Mouse (Mus musculus) neural tube, embryonic 13.5 days (tissue): ENCODE results near the gene Wscd2. TPM values are rescaled to one million over a fixed set of nuclear protein-coding genes. Genes with fewer than 3 reads are reported as not detected.

Source experiments
- ATAC-seq: fragments of 200-750 bp; cut with Nextera tagmentation; 2 replicates; pipeline ENCODE4 v1.8.0; 2017; ENCODE audit warnings: low read depth, mild to moderate bottlenecking, moderate TSS enrichment, moderate library complexity
- H3K27ac ChIP-seq: fragments of 300-500 bp; sonication (generic); replicated peaks from 2 replicates; pipeline ENCODE4 v1.5.1; 2015; ENCODE audit warnings: moderate library complexity, mild to moderate bottlenecking, inconsistent platforms
- H3K27me3 ChIP-seq: fragments of 300-500 bp; sonication (generic); 2 replicates; pipeline ENCODE4 v1.6.1; 2015; ENCODE audit warnings: mild to moderate bottlenecking, inconsistent platforms
- H3K36me3 ChIP-seq: fragments of 300-500 bp; sonication (generic); 2 replicates; pipeline ENCODE4 v1.6.1; 2015; ENCODE audit warnings: mild to moderate bottlenecking, inconsistent platforms
- H3K4me1 ChIP-seq: fragments of 300-500 bp; sonication (generic); replicated peaks from 2 replicates; pipeline ENCODE4 v1.6.1; 2015; ENCODE audit warnings: inconsistent platforms
- H3K4me2 ChIP-seq: fragments of 300-500 bp; sonication (generic); 2 replicates; pipeline ENCODE4 v1.6.1; 2015; ENCODE audit warnings: inconsistent platforms, mild to moderate bottlenecking, moderate library complexity
- H3K4me3 ChIP-seq: fragments of 300-500 bp; sonication (generic); 2 replicates; pipeline ENCODE4 v1.5.1; 2015; ENCODE audit warnings: mild to moderate bottlenecking, inconsistent platforms
- H3K9ac ChIP-seq: fragments of 300-500 bp; sonication (generic); 2 replicates; pipeline ENCODE4 v1.6.1; 2015; ENCODE audit warnings: moderate library complexity, mild to moderate bottlenecking, inconsistent platforms
- H3K9me3 ChIP-seq: fragments of 300-500 bp; sonication (generic); 2 replicates; pipeline ENCODE4 v1.6.1; 2016; ENCODE audit warnings: inconsistent platforms
- WGBS: fragments of 180-500 bp; shearing (Covaris S2); methylation state at CpG from one replicate; pipeline ENCODE4 v1.1.7; 2015; 5-methylcytosine and 5-hydroxymethylcytosine counted together
- polyA plus RNA-seq: library from polyadenylated mRNA; unstranded; fragments of >200 nt; fragmentation: Nextera tagmentation; extraction: Ambion mirVana; gene quantifications from 2 replicates; pipeline ENCODE4 v1.2.1, GENCODE M21; 2015

Wscd2 gene
- polyA plus RNA-seq, 1 experiment from 2014 or later, result 16.3 TPM

DNA sequence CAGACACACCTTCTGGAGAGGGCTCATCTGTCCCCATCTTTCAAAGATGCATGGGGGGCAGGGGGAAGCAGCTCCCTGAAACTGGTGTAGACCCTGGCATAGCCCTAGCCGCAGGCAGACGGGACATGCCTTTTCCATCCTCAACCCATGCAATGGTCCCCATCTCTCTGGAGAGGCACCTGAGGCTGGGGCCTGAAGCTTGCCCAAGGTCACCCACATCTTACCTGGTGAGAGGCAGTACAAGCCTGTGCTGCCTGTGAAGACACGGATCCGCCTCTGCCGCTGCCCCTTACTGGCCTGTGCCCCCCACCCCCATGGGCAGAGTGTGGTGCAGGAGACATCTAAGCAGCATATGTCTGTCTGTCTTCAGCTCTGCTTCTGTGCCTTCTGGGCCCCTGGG is 136.9 kb downstream of the Wscd2 start:
- 89% methylated on average over 5 of the region's 5 CpGs for WGBS

DNA sequence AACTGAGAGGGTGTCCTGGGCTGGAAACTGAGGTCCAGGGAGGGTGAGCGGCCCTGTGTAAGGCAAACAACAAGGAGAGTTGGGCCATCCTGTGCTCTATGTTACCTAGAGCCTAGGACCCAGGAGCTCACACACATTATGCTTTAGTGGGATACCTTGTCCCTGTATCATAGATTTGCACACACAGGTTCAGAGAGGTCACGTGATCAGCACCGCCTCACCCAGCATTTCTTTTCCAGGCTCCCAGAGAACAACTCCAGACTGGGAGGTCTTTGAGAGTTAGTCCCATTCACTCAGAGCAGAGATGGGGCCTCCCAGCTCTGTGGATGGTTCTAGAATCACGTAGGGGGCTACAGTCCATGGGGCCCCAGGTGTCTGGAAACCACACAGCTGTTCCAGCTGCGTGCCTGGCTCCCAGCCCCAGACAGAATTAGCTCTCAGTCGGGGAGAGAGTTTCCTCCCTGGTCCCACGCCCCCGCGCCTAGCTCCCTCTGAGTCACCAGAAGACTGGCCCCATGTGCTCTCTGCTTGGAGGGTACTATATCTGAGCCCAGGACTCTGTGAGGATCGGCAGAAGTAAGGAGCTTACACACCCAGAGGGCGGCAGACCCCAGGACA is 137.8 kb downstream of the Wscd2 start:
- no peak overlapping the region for H3K9ac ChIP-seq
- H3K4me3 ChIP-seq, result no peak overlapping the region
- 58% methylated on average over 11 of the region's 11 CpGs for WGBS
- H3K4me2 ChIP-seq, result no peak overlapping the region
- peaks cover 23% of the 10 kb centered on the region for H3K4me1 ChIP-seq
- H3K36me3 ChIP-seq, result no peaks in the 10 kb centered on the region
- no peak overlapping the region for H3K27ac ChIP-seq
- H3K9me3 ChIP-seq, result no peaks in the 10 kb centered on the region
- no peak for ATAC-seq
- H3K27me3 ChIP-seq, result no peaks in the 10 kb centered on the region

More for the DNA sequence above, 136.9 kb downstream of the Wscd2 start:
- Histone ChIP-seq H3K4me2 (no peak overlapping the region), H3K4me3 (no peak overlapping the region), H3K27ac (no peak overlapping the region), H3K36me3 (no peaks in the 10 kb centered on the region), H3K27me3 (no peaks in the 10 kb centered on the region), H3K4me1 (peaks cover 22% of the 10 kb centered on the region), H3K9ac (no peak overlapping the region), H3K9me3 (no peaks in the 10 kb centered on the region)
- no peak for ATAC-seq

DNA sequence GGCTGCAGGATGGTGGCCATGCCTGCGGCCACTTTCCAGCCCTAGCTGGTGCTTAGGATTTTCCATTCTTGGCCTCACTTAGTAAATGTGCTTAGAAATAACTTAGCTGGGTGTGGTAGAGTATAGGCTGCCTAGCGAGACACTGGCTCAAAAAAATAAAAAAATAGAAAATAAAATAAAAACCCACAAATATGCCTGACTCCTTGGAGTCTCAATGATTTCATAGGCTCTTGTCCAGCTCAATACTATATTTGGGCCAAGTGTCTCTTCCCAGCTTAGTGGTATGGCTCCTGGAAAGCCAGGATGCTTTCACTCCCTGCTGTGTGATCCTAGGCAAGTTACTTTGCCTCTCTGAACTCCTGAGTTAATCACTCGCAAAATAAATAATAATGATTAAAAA is 139.1 kb downstream of the Wscd2 start:
- H3K4me2 ChIP-seq, result no peak overlapping the region
- ATAC-seq, result no peak
- no peak overlapping the region for H3K4me3 ChIP-seq
- H3K36me3 ChIP-seq, result no peaks in the 10 kb centered on the region
- H3K9me3 ChIP-seq, result no peaks in the 10 kb centered on the region
- no peak overlapping the region for H3K27ac ChIP-seq
- H3K9ac ChIP-seq, result no peak overlapping the region
- peaks cover 25% of the 10 kb centered on the region for H3K4me1 ChIP-seq
- WGBS, result 92% methylated on average over 3 of the region's 3 CpGs
- no peaks in the 10 kb centered on the region for H3K27me3 ChIP-seq

DNA sequence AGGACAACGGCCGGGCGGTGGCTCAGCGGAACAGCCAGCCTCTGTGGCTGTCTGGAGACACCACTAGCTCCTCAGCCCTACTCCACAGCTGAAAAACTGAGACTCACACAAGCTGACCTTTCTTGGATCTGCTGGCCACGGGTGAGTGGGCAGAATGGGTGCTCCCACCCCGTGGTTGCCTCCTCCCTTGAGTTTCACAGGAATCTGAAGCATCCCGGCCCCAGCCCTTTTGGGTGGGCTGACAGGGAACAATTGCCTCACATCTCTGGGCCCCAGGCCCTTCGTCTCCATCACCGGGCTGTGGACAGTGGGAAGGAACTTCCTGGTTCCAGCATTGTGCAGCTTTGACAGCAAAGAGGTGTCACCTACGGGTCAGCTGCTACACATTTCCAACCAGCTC is 140.0 kb downstream of the Wscd2 start:
- H3K27me3 ChIP-seq, result no peaks in the 10 kb centered on the region
- 64% methylated on average over 10 of the region's 10 CpGs for WGBS
- H3K4me3 ChIP-seq, result no peak overlapping the region
- no peak overlapping the region for H3K27ac ChIP-seq
- H3K4me2 ChIP-seq, result no peak overlapping the region
- H3K36me3 ChIP-seq, result no peaks in the 10 kb centered on the region
- H3K9me3 ChIP-seq, result no peaks in the 10 kb centered on the region
- H3K4me1 ChIP-seq, result peaks cover 29% of the 10 kb centered on the region
- ATAC-seq, result no peak
- H3K9ac ChIP-seq, result no peak overlapping the region

DNA sequence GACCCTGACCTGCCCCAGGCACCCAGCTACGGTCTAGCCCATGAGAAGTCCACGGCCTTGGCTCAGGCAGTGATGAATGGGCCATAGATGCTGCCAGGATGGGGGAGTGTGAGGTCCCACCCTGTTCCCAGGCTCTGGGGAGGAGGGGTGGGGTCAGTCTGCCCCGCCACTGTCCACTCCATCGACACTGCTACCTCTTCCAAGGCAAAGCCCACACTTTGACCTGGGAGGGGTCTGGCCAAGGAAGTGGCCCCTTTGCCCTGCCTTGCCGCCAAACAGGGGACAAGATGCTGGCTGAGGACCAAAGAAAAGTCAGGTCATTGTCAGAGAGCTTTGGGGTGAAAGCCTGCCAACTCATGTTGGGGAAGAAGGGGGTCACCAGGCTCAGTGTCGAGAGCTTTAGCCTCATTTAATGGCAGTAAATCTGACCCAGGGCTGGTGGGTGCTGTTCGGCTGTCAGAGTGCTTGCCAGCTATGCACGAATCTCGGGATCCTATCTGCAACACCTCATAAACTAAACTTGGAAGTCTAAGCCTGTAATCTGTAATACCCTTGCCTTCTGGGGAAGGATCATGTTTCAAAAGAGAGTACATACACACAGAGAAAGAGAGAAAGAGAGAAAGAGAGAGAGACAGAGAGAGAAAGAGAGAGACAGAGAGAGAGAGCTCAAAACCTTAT is 143.0 kb downstream of the Wscd2 start:
- no peaks in the 10 kb centered on the region for H3K36me3 ChIP-seq

DNA sequence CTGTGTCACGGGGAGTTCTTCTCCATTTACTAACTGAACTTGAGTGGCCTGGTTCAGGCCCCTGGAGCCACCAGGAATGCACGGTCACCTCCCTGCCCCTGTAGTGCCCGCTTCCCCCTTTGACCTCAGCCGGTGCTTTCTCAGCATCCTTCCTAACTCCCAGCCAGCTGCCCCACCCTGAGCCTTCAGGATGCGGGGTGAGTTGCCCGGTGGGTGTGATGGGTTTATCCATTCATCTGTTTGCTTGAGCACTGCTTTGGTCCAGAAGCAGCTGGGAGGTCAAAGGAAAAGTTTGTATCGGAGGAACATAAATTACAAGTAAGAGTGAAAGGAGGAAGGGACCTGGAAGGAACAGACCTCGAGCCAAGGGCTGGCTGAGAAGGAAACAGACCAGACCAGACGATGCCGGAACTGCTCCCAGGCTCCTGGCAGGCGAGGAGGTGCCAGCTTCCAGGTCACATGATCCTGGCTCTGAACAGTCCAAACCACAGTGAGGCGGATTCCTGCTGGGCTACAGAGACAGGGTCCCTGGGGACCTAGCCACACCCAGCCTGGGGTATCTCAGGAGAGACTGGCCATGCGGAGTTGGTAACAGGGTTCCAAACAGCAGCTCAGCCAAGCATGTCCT is 144.0 kb downstream of the Wscd2 start:
- no peak for ATAC-seq
- WGBS, result 39% methylated on average over 13 of the region's 13 CpGs

More for the DNA sequence above, 143.0 kb downstream of the Wscd2 start:
- Histone ChIP-seq H3K4me3 (no peak overlapping the region), H3K9ac (no peak overlapping the region), H3K27me3 (no peaks in the 10 kb centered on the region), H3K9me3 (no peaks in the 10 kb centered on the region), H3K27ac (no peak overlapping the region), H3K4me1 (peaks cover 21% of the 10 kb centered on the region), H3K4me2 (no peak overlapping the region)
- ATAC-seq, result no peak
- 44% methylated on average over 9 of the region's 9 CpGs for WGBS

DNA sequence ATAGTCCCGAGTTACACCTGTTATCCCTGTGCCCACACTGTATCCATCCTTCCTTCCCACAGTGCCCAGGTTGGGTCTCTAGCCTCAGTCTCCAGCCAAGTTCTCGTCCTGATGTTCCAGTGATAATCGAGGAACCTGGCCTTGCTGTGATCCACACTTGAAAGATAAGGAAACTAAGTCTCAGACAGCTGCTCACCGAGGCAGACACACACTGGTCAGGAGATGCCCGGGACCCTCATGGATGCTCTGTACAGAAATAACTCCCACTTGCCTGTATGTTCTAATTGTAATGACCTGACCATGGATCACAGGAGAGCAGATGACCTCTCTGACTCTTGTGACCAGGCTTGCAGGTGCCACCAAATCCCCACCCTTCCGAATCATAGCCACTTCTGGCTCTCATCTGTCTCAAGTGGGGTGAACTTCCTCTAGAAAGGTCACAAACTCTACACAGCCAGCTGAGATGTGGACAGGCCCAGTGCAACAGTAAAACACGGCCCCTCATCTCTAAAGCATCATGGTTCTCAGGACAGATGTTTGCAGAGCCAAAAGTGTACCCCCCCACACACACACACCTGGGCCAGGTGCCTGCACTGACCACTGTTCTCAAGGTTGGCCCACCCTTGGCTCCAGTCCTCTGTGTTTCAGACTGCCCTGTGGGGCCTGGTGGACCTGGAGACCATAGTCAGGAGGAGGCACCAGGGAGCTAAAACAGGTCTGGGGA is 144.9 kb downstream of the Wscd2 start:
- no peak for ATAC-seq

More for the DNA sequence above, 144.0 kb downstream of the Wscd2 start:
- H3K9me3 ChIP-seq, result no peaks in the 10 kb centered on the region
- H3K4me2 ChIP-seq, result no peak overlapping the region
- no peak overlapping the region for H3K4me3 ChIP-seq
- H3K9ac ChIP-seq, result no peak overlapping the region
- H3K4me1 ChIP-seq, result peaks cover 16% of the 10 kb centered on the region
- H3K27me3 ChIP-seq, result no peaks in the 10 kb centered on the region
- no peak overlapping the region for H3K27ac ChIP-seq
- no peaks in the 10 kb centered on the region for H3K36me3 ChIP-seq

DNA sequence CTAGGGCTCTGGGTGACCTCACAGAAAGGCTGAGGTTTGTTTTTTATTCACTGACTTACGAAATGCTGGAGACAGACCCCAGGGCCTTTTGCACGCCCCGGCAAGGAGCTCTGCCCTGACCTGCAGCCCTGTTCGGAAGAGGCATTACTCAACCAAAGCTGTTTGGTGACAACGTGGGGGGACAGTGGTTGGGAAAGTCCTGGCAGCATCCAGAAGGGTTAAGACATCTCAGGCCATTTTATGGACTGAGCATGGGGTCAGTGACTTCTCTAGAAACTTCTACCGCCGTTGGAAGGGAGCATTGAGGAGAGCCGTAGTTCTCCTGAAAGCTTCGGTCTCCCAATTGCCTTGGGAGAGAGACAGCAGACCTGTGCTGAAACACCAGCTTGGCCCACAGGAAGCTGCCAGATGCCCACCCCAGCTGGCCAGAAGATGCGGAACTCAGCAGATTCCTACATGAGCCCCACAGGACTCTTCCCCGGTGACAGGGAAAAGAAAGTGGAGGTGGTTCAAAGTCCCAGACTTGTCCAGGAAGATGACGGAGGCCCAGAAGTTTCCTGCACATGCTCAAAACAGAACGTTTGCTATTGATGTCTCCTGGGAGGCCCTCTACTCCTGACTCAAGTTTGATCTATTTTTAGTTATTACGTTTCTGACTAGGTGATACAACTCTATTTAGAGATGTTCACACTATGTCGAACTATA is 145.9 kb downstream of the Wscd2 start:
- 86% methylated on average over 15 of the region's 15 CpGs for WGBS
- Histone ChIP-seq H3K27me3 (no peaks in the 10 kb centered on the region), H3K9ac (no peak overlapping the region), H3K4me1 (peaks cover 25% of the 10 kb centered on the region), H3K4me3 (no peak overlapping the region), H3K4me2 (no peak overlapping the region), H3K27ac (no peak overlapping the region), H3K9me3 (no peaks in the 10 kb centered on the region), H3K36me3 (no peaks in the 10 kb centered on the region)
- no peak for ATAC-seq

More for the DNA sequence above, 144.9 kb downstream of the Wscd2 start:
- Histone ChIP-seq H3K4me3 (no peak overlapping the region), H3K4me2 (no peak overlapping the region), H3K27me3 (no peaks in the 10 kb centered on the region), H3K9ac (no peak overlapping the region), H3K9me3 (no peaks in the 10 kb centered on the region), H3K36me3 (no peaks in the 10 kb centered on the region), H3K27ac (no peak overlapping the region), H3K4me1 (peaks cover 17% of the 10 kb centered on the region)
- WGBS, result 84% methylated on average over 7 of the region's 7 CpGs

DNA sequence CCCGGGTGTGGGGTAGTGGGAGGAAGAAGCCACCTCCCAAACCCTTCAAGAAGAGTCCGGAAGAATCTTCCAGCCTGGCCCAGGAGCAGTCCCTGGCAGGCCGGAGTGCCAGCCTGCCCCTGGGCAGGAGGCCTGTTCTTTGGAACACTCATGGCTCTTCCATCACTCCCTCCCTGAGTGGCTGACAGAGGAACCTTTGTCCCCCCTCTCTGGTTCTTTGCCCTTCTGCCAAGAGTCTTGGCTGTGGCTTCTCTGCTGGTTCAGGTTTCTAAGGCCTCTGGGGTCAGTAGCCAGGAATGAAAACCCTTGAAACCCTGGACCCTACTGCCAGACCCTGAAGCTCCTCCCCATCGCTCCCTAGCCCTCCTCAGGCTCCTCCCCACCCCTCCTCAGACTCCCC is 147.5 kb downstream of the Wscd2 start:
- no peak for ATAC-seq
- Histone ChIP-seq H3K9ac (no peak overlapping the region), H3K27me3 (no peaks in the 10 kb centered on the region), H3K36me3 (no peaks in the 10 kb centered on the region), H3K4me3 (no peak overlapping the region), H3K4me1 (peaks cover 29% of the 10 kb centered on the region), H3K4me2 (no peak overlapping the region), H3K9me3 (no peaks in the 10 kb centered on the region), H3K27ac (no peak overlapping the region)
- WGBS, result 78% methylated on average over 4 of the region's 4 CpGs

DNA sequence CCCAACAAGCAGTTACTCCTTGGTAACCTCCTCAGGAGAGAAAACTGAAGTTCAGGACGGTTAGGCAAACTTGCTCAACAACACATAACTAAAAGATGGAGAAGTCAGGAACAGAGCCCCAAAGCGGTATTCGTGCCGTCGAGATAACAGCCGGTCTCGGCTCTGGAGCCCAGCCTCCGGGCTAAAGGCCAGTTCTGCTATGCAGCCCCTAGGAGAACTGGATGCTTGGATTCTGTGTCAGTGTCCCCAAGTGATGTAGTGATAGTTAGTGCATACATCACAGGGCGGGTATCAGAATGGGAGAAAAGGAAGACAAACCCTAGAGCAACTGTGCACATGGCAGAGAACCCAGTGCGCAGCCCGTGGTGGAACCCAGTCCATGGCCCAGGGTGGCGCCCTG is 147.9 kb downstream of the Wscd2 start:
- Histone ChIP-seq H3K9me3 (no peaks in the 10 kb centered on the region), H3K9ac (no peak overlapping the region), H3K4me2 (no peak overlapping the region), H3K27ac (no peak overlapping the region), H3K27me3 (no peaks in the 10 kb centered on the region), H3K4me3 (no peak overlapping the region), H3K36me3 (no peaks in the 10 kb centered on the region), H3K4me1 (peaks cover 29% of the 10 kb centered on the region)
- ATAC-seq, result no peak
- 91% methylated on average over 12 of the region's 12 CpGs for WGBS

DNA sequence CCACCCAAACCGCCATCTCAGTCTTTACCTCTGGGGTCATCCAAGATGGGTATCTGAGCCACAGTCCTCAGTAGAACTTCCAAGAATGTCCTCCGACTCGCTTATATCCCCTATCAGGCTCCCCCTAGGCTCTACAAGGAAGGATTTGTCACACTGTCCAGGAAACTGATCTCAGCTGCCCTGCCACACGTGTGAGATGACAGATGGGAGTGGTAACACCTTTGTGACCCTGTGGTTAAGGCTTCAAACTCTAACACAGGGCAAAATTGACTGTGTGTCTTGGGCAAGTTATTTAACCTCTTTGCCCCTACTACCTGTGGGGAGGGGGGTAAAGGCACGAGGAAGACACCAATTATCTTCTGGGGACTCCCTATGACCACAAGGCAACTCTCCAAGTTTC is 149.0 kb downstream of the Wscd2 start:
- ATAC-seq, result no peak
- H3K9ac ChIP-seq, result no peak overlapping the region
- H3K27ac ChIP-seq, result no peak overlapping the region
- no peaks in the 10 kb centered on the region for H3K9me3 ChIP-seq
- 84% methylated on average over 5 of the region's 5 CpGs for WGBS
- H3K36me3 ChIP-seq, result no peaks in the 10 kb centered on the region
- H3K4me2 ChIP-seq, result no peak overlapping the region
- H3K4me3 ChIP-seq, result no peak overlapping the region
- H3K27me3 ChIP-seq, result 0 out of 2 replicates have a peak, but pooled peaks cover 1% of the 10 kb centered on the region
- H3K4me1 ChIP-seq, result peaks cover 27% of the 10 kb centered on the region
